Mouse (Mus musculus) CH12F3 (cell line): Measurements from ENCODE around the gene Btbd16.

Experiments used
- in situ Hi-C: fragments of 300-500 bp; cut with MboI; formaldehyde crosslinking; loops from 2 replicates; pipeline ENCODE4 v1.14.3; 2020; ENCODE audit warnings: low sequenced_read_pairs

The Btbd16 gene

DNA sequence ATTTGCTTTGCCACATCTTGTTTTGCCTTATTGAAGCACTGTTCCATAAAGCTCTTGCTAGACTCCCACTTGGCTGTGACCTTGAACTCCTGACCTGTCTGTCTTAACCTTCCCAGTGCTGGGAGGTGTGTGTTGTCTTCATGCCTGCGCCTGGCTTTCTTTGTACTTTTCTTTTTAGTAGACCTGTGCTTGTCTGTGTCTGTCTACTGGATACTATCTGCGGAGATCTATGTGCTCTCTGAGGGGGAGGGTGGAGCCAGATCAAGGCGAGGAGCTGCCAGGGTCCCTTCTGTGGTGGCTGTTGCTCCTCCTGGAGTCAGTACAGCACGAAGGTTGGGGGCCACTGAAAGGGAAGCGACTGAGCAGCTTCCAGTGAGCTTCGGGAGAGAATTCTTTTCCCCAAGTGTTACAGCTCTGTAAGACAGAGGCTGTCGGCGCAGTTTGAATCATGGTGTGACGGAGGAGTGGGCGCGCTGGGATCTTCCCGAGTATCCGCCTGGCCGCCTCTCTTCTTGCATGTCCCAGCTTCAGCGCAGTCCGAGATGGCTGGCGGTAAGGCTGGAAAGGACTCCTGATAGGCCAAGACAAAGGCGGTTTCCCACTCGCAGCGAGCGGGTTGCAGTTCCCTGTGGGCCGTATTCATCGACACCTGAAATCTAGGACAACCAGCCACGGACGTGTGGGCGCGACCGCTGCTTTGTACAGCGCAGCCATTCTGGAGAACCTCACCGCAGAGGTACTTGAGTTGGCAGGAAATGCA, 7.3 kb upstream of the Btbd16 start:
- in situ Hi-C loops = loop anchor here (10.0 kb wide), 1 partner anchor 148 kb away; no protein-coding TSS in a partner anchor

DNA sequence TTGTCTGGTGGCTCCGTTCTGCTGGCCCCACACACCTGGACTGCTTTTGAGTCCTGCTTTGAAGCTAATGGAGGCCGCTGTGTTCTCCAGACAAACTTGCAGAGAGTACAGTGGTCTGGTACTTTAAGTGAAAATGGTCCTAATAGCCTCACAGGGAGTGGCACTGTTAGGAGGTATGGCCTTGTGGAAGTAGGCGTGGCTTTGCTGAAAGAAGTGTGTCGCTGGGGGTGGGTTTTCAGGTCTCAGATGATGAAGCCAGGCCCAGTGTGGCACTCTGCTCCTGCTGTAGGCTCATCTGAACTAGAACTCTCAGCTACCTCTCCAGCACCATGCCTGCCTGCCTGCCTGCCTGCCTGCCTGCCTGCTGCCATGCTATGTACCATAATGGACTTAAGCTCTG, 5.7 kb upstream of the Btbd16 start:
- in situ Hi-C loops = loop anchor here (10.0 kb wide), 1 partner anchor 147 kb away; no protein-coding TSS in a partner anchor

DNA sequence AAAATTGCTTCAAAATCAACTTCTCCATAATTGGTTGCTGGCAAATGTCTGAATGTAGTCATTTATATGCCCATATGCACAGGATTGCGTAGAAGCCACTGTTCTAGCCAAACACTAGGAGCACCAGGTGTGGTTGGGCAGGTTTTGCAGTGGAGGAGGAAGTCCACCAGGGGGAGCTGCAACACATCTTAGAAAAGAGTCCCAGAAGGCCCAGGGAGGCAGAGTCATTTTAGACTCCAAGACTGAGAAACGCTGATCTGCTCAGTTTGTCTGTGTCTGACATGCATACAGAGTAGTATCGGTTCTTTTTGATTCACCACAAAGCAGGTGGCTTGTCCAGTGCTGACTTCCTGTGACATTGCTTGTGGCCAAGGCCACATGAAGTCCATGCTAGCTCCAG, 3.2 kb upstream of the Btbd16 start:
- in situ Hi-C loops = no loop called here

DNA sequence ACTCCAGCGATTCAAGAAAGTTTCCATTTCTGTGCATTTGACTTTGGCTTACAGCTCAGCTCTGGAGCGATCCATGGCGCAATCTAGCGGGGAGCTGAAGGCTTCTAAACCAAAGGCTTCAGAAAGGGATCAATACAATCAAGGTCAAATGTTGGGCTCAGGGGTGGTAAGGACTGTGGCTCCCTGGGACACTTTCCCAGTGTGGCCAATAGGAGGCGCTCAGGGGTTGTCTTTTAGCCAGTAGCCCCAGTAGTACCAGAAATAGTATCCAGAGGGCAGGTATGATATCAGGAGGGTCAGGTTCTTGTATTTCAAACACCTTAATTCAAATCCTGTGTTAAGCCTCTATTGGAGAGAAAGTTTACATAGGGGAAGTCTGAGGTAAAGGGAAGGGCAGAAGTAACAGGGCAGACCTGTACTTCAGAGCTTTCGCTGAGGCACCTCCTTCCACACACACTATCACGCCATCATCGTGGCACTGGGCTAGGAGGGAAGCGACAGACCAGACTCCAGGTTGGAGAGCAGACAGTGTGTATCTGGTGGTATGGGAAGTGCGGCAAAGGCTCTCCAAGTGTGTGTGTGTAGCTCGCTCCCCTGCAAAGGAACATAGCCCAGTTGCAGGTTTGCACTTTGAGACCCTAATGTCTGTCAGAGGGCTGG, 568 bp upstream of the Btbd16 start:
- in situ Hi-C loops = no loop called here

DNA sequence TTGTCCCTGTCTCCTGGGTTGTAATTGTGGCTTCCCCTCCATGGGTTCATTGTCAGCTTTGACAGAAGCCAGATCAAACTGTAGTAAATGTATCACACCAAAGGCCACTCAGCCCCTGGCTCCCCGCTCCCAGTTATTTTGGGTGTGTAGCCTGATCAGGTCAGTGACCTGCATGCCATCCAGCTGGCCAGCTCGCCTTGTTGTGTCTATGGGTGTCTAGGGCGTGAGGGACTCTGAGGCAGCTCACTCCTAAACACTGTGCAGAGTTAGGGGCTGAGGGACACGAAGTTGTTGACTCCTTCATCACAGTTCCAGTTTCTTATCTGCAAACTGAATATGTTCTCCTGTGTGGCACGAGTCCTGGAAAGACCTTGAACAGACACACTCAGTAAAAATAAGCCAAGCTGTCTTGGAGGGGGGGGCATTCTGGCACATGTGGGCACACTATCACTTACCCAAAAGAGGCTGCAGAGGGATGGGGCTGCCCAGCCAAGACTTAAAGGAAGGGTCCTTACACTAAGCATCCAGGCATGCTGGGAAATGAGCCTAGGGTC, 7.1 kb downstream of the Btbd16 start:
- in situ Hi-C loops = no loop called here

DNA sequence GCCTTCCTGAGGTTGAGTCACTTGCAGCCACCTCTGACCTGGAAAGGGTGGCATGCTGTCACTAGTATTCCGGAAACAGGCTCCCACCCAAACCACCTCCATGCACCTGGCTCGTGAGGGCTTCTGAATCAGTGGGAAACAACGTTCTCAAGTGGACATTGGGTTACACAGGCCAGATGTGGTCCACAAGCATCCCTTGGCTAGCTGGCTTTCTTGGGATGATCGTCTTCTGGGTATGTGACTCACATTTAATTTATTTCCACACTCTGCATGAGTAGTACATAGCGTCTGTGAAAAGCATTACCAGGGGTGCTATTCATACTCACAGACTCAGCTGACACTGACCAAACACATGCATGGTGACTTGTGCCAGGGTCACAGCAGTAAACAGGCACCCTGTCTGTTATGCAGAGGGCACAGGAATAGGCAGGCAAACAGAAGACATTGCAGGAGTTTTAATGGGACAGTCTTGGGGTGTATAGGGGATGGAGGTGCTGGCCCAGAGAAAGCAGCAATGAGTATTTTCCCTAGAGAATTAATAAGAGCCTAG, 8.7 kb downstream of the Btbd16 start:
- in situ Hi-C loops = no loop called here

DNA sequence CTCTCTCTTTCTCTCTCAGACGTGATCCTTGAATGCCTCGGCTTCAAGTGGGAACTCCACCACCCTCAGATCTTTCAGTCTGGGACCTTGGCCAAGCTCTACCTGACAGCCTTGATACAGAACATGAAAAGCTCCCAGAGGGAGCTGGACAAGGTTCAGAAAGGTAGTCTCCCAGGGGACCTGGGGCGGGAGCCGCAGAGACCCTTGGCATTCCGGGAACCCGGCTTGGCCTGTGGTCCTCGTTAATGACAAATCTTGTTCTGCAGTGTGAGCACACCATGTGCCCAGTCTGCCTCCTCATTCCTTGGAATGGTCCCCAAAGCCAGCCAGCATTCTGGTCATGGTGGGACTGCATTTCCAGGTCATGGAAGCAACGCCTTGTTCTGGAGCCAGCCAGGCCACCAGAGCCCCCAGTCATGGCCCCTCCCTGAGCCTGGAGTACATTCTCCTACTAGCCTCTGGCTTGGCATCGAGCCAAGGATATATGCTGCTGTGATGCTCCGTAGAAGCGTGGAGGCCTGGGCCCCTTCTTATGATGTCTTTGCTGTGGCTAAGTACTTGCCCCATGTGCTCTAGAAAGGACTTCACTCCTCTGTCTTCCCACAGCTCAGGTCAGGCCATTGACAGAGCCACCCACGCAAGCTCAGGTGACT, 12.2 kb downstream of the Btbd16 start:
- in situ Hi-C loops = no loop called here

DNA sequence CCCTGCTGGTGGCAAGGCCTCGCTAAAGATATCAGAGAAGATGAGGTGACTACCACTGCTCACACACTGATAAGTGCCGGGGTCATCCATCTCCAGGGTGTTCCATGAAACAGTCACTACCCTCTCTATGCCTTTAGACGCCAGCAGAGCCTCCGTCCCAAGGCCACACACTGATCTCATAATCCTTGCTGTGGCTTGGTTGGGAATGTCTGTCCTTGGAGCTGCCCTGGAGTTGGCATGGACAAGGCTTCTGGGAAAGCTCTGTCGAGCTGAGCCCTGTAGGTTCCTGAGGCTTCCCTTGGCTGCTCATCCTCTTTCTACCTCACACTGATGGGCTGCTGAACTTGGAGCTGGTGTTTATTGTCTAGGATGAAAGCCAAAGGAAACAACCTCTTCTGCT, 12.8 kb downstream of the Btbd16 start:
- in situ Hi-C loops = no loop called here

DNA sequence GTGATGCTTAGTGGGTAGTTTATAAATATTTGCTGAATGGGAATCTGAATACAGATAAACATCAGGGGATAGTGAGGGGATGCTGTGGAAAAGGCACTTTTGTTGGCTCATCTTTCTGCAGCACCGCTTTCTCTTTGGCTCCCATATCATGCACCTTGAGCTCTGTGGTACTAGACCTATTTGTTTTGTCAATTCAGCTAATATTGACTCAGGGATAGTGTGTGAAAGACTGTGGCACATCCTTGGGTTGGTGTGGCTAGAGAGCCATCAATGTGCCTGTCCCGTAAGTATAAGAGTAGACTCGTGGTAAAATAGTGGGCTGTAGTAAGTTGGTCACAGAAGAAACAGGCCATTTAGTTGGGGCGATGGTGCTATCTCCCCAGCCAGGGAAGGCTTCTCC, 13.7 kb downstream of the Btbd16 start:
- in situ Hi-C loops = no loop called here

DNA sequence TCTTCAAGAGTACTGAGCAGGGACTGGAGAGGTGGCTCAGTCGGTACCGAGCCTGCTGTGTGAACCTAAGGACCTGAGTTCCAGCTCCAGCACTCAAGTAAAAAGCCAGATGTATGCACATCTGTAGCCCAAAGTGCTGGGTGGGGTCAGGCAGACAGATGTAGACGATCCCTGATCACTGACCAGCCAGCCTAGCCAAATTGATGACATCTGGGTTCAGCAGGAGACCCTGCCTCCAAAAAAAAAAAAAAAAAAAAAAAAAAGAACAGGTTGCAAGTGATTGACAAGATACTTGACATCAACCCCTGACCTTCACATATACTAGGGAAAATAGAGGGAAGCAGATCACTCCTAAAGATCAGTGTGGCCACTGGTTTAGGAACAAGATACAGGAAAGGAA, 15.1 kb downstream of the Btbd16 start:
- in situ Hi-C loops = no loop called here

DNA sequence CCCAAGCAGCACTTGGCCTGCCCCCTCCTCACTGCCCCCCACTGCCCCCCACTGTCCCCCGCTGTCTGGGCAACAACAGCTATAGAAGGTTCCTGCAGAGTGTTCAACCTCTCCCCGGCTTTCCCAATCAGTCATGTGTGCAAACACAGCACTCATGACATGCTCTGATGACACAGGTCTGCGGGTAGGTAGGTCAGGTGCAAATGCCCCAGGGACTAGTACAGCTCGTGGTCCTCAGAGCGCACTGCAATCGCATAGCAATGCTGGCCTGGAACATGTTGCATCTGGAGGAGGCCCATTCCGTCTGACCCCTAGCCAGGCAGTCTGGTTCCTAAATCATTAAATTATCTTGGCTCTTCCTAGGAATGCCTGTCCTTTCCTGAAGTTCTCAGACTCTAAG, 15.6 kb downstream of the Btbd16 start:
- in situ Hi-C loops = no loop called here

DNA sequence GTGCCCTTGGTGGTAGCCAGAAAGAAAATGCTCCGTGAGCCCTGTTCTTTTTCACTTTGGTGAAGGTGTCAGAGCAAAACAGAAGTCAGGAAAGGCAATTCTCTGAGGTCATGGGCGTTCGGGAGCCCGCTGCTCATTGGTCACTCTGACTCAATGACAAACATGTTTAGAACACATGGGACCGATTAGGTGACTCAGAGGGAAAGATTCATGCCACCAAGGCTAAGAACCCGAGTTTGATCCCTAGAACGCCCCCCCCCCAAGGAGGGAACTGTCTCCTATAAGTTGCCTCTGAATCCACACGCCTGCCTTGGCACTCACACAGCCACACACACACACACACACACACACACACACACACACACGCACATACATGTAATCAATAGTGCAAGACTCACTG, 19.8 kb downstream of the Btbd16 start:
- in situ Hi-C loops = no loop called here

DNA sequence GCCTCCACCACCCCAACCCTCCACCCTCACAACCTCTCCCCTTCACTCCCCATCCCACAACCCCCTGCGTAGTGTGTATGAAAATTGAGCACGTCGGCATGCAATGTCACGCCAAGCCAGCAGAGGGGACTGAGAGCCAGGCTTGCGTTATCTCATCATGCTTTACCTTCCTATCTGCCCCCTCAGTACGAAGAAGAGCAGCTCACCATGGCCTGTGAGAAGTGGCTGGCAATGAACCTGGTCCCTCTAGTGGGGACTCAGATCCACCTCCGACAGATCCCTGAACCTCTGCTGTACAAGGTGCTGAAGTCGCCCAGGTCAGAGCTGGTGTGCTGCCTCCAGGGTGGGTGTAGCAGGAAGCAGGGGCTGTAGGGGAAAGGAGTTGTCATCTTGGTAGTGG, 22.9 kb downstream of the Btbd16 start:
- in situ Hi-C loops = no loop called here

DNA sequence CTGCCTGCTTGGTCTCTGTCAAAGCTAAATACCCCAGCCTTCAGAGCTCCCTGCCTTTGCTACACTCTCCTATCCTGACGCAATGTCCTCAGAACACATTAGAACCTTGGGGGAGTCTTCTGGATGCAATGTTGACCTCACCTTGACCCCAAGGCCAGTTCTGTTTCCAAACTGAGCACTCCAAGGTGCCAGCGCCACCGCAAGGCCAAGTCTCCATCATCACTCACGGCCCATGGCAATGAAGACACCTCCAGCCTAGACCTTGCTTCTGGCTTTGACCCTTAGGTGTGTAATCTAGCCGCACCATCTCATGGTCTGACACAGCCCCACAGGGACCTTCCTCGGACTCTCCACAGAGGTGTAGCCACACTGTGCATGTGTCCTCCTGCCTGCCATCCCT, 23.7 kb downstream of the Btbd16 start:
- in situ Hi-C loops = no loop called here

DNA sequence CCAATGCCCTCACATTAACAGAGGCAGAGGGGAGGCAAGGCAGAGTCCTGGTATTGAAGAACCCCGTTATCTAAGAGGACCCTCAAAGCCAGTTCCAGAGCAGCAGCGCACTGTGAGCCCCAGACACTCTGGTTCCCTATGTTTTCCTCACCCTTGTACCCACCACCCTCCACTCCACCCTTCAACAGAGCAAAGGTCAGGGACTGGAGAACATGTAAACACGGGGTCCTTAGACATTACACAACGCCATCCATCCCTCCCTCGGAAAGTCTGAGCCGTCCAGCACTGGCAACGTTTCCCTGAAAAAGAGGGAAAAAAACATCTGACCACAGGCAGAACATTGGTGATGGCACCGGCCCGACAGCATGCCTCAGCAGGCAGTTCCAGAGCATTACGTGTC, 25.5 kb downstream of the Btbd16 start:
- in situ Hi-C loops = no loop called here

DNA sequence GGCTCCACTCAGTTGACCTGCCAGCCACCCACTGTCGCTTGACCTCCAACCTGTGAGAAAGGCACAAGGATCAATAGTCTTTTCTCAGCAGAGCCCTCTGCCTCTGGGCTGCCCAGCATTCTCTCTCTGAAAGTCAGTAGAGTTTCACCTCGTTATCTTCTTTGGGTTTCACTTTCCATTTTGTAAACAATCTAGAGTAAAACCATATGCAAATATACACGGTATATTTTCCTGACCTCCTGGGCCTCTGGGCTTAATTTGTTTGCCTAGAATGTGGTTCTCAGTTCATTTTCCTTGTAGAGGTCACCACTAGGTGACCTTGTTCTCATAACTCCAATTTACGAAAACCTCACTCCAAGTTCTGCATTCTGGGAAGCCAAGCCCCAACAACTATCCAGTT, 26.8 kb downstream of the Btbd16 start:
- in situ Hi-C loops = no loop called here

DNA sequence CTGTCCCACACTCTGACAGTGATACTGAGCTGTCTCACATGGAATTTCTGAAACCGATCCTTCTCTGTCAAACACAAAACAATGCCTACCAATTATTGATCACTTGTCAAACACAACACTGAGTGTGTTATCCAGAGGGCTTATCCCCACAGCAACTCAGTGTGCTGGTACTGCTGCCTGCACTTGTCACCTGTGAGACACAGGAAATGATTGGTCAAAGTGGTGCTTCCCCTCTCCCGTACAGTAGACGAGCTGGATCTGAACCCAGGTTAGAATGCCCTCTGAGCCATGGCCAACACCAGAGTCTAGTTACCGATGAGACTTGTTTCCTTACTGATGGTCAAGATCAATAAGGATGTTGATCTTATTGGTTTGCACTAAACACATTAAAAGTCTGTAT, 27.9 kb downstream of the Btbd16 start:
- in situ Hi-C loops = no loop called here

DNA sequence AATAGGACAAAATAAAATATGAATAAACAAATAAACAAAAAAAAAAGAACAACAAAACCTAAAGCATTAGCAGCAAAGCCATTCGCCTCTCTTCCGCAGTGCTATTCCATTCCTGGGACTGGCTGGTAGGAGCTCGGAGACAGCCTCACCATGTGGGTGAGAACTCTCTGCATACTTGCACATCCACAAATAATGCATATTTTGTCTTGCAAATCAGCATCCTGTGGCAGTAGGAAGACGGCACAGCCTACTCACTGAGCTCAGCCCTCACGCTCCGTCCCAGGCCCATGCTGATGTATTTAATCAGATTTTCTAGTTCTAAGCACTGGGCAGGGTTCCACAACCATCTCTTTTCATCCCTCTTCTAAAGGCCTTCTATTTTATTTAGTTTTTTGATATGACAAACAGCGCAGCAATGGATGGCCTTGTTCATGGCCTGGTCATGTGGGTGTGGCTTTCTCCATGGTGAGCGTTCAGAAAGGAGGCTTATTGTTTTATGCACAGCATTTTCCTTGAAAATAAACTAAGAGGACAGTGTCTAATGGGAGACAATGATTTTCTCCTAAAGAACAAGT, 29.5 kb downstream of the Btbd16 start:
- in situ Hi-C loops = no loop called here

DNA sequence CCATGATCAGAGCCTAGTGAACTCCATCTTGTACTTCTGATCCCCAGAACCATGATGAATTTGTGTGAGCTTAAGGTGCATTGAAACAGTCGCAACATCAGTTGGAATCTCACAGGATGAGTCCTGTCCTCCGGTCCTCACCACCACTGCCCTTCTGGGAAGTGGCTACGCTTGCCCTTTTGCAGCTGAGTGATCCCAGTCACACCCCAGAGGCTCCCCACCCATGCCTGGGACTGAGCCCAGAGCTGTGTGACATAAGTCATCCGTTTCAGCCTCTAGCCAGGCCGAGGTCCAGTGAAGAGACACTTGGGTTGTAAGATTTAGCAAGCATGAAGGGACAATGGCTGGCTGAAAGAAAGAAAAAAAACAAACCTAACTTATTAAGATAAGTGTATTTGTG, 31.1 kb downstream of the Btbd16 start:
- in situ Hi-C loops = no loop called here

DNA sequence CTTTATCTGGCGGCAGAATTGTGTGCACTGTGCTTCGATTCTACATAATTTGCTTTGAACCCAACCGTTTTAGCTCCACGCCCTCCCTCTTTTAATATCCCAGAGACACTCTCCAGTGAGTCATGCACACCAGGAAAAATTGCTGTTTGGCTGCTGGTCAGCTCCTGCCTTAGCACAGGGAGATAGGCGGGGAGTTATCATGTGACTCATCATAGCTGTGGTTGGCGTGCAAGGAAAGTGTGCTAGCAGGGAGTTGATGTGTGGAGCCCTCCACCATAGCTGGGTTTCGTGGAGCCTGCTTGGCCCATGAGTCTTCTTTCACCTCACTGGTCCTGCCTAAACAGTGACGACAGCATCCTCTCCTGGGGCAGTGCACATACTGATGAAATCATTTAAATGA, 33.9 kb downstream of the Btbd16 start:
- in situ Hi-C loops = no loop called here

DNA sequence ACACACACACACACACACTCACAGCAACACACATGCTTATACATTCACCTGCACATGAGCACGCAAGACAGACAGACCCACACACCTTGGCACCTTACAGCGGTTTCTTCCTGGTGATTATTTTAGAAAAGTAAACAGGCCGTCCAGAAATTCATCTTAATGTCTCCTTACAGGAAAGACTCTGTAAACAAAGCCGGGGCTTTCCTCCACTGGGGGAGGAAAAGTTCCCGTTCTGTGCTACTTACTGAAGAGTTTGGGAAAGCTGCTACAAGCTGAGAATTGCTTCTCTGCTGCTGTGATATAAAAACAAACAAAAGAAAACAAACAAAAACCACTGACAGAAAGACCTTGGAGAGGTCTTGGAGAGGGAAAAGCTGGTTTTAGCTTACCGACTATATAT, 34.8 kb downstream of the Btbd16 start:
- in situ Hi-C loops = no loop called here
